Mouse (Mus musculus) adrenal gland (tissue): ENCODE measurements around the gene Kifap3.

Experiments
- intact Hi-C: fragments of 180-260 bp; cut with DNase I; formaldehyde crosslinking; loops from one replicate; pipeline ENCODE4 v1.15.1; 2025

Gene Kifap3

GRCm38 (mm10) chr1:163964008-163964689, 184.8 kb downstream of the Kifap3 start:
- intact Hi-C loops, result no loop called here
